Mouse (Mus musculus) 3T3-L1 (cell line): Measurements from ENCODE around the gene Pwwp2a.
A peak's percentile ranks its signal among the peaks of the same experiment; 100 is the strongest.

Experiments used
- DNase-seq: peaks from one replicate; pipeline ENCODE4 v3.0.0-alpha.2; 2015; ENCODE audit warnings: low read depth, low spot score

Pwwp2a gene

GRCm38 (mm10) chr11:43723411-43723810 is 41.6 kb downstream of the Pwwp2a start:
- DNase-seq = no peak

DNA sequence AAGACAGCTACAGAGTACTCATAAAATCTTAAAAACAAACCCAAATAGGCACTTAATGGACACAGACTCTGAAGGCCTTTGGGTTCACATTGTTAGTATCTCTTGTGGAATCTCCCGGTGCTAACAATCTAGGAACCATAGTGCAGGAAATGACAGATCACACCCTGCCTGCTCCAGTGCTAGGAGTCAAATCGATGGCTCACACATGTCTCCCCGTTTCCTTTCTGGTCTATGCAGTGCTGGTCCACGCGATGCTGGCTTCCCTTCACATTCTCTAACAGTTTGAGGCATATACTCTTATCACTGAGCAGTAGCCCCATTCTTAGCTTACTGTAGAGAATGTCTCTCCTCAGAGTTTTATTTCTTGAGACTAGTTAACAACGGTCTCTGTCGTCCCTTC is 46.0 kb downstream of the Pwwp2a start:
- DNase-seq = no peak

DNA sequence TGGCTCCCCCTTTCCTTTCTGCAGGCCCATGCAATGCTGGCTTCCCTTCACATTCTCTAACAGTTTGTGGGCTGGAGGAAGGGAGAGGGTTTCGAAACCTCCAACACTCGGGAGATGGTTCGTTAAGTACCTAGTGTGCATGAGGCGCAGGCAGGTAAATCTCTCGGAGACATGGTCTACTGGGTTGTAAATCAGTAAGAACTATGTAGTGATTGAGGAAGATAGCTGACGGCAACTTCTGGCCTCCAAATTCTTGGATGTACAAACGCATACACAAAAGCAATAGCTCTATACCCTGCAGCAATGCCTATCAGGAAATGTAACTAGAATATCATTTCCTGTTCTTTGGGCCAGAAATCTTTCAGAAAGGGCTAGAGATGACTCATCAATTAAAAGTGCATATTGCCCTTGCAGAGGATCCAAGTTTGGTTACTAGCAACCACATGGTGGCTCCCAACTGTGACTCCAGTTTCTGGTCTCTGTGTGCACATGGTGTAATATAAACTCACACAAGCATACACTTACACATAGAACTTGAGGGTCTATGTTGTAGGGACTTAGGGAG is 47.0 kb downstream of the Pwwp2a start:
- peak; percentile 83 for DNase-seq

- peak; percentile 99 for DNase-seq
These were observed 65.7 kb downstream of the Pwwp2a start, which contains the start of gene Ttc1 for GRCm38 (mm10) chr11:43747233-43748226. Gene Ttc1, minus strand, starts transcription at chr11:43748008.

GRCm38 (mm10) chr11:43751542-43751941 is 69.7 kb downstream of the Pwwp2a start:
- peak; percentile 39 for DNase-seq

GRCm38 (mm10) chr11:43754568-43754967 is 72.8 kb downstream of the Pwwp2a start:
- DNase-seq = no peak

DNA sequence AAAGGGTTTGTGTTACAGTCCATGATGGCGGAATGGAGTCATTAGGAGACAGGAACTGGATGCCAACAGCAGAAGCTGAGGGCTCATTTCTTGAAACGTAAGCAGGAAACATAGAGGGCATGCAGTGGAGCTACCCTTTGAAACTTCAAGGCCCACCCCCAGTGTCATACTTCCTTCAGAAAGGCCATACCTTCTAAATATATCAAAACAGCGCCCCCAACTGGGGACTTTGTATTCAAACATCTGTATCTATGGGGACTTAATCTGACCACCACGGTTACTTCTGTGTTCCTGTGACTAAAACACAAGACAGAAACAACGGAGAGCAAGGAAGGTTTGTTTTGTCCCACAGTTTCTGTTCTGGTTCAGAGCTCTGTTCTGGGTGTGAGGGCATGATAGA is 73.6 kb downstream of the Pwwp2a start:
- no peak for DNase-seq

- DNase-seq = peak; percentile 12
These were observed 76.6 kb downstream of the Pwwp2a start for GRCm38 (mm10) chr11:43758436-43758835.

DNA sequence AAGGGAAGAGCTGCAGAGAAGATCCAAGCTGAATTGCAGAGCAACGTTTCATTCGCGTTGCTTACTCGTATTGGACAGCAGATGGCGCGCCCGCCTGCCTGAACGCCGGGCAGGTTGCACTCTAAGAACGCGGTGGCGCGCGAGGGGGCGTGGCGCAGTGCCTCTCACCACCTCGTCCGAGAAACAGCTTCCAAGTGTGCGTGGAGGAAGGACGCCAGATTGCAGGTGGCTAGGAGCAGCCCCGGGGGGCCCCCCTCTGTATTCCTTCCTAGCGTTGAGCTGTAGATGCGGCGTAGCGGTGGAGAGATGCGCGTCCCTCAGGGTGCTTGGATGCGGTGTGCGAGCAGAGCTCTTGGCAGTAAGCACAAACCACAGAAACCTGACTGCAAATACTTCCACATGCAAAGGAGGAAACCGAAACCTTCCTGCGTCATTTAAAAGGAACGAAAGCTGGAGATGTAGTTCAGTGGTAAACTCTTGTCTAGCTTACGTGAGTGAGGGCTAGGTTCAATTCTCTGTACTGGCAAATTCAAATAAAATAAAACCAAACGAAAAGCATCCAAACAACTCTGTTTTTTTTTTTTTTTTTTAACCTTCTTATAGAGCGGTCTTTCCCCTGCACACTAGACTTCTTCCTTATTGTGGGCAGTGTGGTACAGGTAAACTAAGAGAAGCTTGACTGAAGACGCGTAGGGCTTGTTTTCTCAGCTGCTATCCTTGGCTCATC is 85.3 kb downstream of the Pwwp2a start:
- DNase-seq = peak; percentile 85

DNA sequence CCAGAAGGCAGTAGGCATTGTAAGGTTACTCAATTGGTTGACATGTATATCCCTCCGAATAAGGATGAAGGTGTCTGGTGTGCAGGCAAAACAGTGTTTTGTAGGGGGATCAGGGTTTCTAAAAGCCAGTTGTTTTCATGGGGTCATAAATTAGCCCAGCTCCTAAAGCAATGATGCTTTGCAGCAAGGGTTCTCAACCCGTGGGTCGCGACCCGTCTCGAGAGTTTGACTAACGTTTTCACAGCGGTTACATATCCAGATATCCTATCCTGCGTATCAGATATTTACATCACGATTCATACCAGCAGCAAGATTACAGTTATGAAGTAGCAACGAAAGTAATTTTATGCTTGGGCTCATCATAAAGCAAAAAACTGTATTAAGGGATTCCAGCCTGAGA is 86.0 kb downstream of the Pwwp2a start:
- no peak for DNase-seq

GRCm38 (mm10) chr11:43770110-43770509 is 88.3 kb downstream of the Pwwp2a start:
- no peak for DNase-seq
